Mouse (Mus musculus) forebrain, embryonic 11.5 days (tissue): ENCODE measurements around the gene Pphln1. TPM values are rescaled to one million over a fixed set of nuclear protein-coding genes. Genes with fewer than 3 reads are reported as not detected.

ENCODE experiments used
- ATAC-seq: fragments of 200-750 bp; cut with Nextera tagmentation; replicated peaks from 2 replicates; pipeline ENCODE4 v1.8.0; 2017; ENCODE audit warnings: moderate TSS enrichment; ENCODE audit not compliant: low FRiP score
- DNase-seq: peaks from one replicate; pipeline ENCODE4 v3.0.0-alpha.2; 2017; ENCODE audit warnings: low spot score
- H3K27ac ChIP-seq: fragments of 300-500 bp; sonication (generic); 2 replicates; pipeline ENCODE4 v1.5.1; 2014; ENCODE audit warnings: low read depth, low read length
- H3K27me3 ChIP-seq: fragments of 300-500 bp; sonication (generic); 2 replicates; pipeline ENCODE4 v1.6.1; 2014; ENCODE audit warnings: mild to moderate bottlenecking, low read length, mixed read lengths; ENCODE audit not compliant: control insufficient read depth, insufficient read depth
- H3K36me3 ChIP-seq: fragments of 300-500 bp; sonication (generic); 2 replicates; pipeline ENCODE4 v1.6.1; 2014; ENCODE audit warnings: mild to moderate bottlenecking, low read length, moderate library complexity, mixed read lengths; ENCODE audit not compliant: control insufficient read depth, insufficient read depth
- H3K4me1 ChIP-seq: fragments of 300-500 bp; sonication (generic); replicated peaks from 2 replicates; pipeline ENCODE4 v1.6.1; 2014; ENCODE audit warnings: low read length, mixed read lengths; ENCODE audit not compliant: control insufficient read depth, insufficient read depth
- H3K4me2 ChIP-seq: fragments of 300-500 bp; sonication (generic); 2 replicates; pipeline ENCODE4 v1.6.1; 2014; ENCODE audit warnings: low read depth, mild to moderate bottlenecking, low read length, moderate library complexity, mixed read lengths; ENCODE audit not compliant: severe bottlenecking
- H3K4me3 ChIP-seq: fragments of 300-500 bp; sonication (generic); 2 replicates; pipeline ENCODE4 v1.5.1; 2014; ENCODE audit warnings: low read depth, low read length
- H3K9ac ChIP-seq: fragments of 300-500 bp; sonication (generic); 2 replicates; pipeline ENCODE4 v1.6.1; 2014; ENCODE audit warnings: low read length
- H3K9me3 ChIP-seq: fragments of 300-500 bp; sonication (generic); 2 replicates; pipeline ENCODE4 v1.6.1; 2016; ENCODE audit warnings: low read length, mixed read lengths; ENCODE audit not compliant: control insufficient read depth
- WGBS: fragments of 180-500 bp; shearing (Covaris S2); extraction: QIAGEN DNeasy Blood & Tissue Kit; methylation state at CpG from one replicate; pipeline ENCODE4 v1.1.7; 2014; 5-methylcytosine and 5-hydroxymethylcytosine counted together
- polyA plus RNA-seq: library from polyadenylated mRNA; unstranded; fragments of >200 nt; fragmentation: Nextera tagmentation; extraction: Ambion mirVana; gene quantifications from 2 replicates; pipeline ENCODE4 v1.2.1, GENCODE M21; 2014

The Pphln1 gene
- polyA plus RNA-seq, 1 experiment from 2014 or later: 79.9 TPM

GRCm38 (mm10) chr15:93412445-93412844 lies 14.3 kb downstream of the Pphln1 start:
- no peak for ATAC-seq
- Histone ChIP-seq H3K36me3 (no peaks in the 10 kb centered on the region; the same call in 1 of the 2 replicates), H3K4me2 (no peak overlapping the region), H3K4me1 (no peaks in the 10 kb centered on the region), H3K9ac (no peak overlapping the region), H3K27ac (no peak overlapping the region), H3K4me3 (no peak overlapping the region), H3K9me3 (no peaks in the 10 kb centered on the region), H3K27me3 (no peaks in the 10 kb centered on the region)
- WGBS: 99% methylated on average over 3 of the region's 3 CpGs
- no peak for DNase-seq

DNA sequence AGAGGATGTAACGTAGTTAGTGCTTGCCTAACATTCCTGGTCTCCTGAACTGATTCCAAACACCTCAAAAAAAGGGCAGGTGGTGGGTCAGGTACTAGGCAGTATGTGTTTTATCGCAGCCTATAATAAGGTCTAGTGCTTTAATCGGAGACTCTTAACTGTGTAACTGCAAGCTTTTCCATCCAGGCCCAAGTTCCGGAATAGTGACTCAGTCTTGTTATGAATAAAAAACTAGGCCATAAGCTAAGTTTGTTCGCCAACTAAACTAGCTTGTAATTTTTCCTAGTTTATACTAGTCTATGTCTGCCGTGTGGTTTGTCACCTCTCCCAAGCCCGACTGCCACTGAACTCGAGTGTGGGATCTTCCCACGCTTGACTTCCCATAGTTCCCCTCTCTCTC lies 16.3 kb downstream of the Pphln1 start:
- ATAC-seq (no peak), DNase-seq (no peak)
- no peak overlapping the region for H3K4me2 ChIP-seq
- no peak overlapping the region for H3K9ac ChIP-seq
- H3K27me3 ChIP-seq: no peaks in the 10 kb centered on the region
- H3K4me3 ChIP-seq: no peak overlapping the region
- WGBS: 96% methylated on average over 9 of the region's 9 CpGs
- no peaks in the 10 kb centered on the region for H3K4me1 ChIP-seq
- no peaks in the 10 kb centered on the region for H3K9me3 ChIP-seq
- H3K27ac ChIP-seq: no peak overlapping the region
- no peaks in the 10 kb centered on the region; the same call in 1 of the 2 replicates for H3K36me3 ChIP-seq

- no peak overlapping the region for H3K4me3 ChIP-seq
- no peaks in the 10 kb centered on the region for H3K4me1 ChIP-seq
- ATAC-seq: no peak
Observed at GRCm38 (mm10) chr15:93416300-93416699, 18.1 kb downstream of the Pphln1 start.

DNA sequence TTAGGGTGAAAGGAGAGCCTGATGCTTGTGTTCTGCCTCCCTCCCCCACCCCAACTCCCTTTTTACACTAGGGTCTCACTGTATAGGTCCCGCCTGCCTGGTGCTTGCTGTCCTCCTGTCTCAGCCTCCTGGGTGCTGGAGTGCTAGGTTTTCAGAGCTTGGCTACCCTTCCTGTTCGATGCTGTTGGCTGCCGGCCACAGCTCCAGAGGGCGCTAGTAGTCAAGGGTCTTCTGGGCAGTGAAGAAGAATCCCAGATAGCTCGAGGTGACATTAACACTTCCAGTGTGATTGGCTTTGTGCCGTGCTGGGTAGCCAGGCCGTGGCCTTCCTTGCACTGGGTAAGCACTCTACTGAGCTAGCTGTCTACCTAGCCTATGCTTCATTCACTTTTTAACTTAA lies 22.4 kb downstream of the Pphln1 start:
- Histone ChIP-seq H3K4me1 (no peaks in the 10 kb centered on the region), H3K4me3 (no peak overlapping the region), H3K4me2 (no peak overlapping the region), H3K36me3 (peaks cover 2% of the 10 kb centered on the region; the same call in 1 of the 2 replicates), H3K9ac (no peak overlapping the region), H3K27me3 (no peaks in the 10 kb centered on the region), H3K27ac (no peak overlapping the region), H3K9me3 (no peaks in the 10 kb centered on the region)
- no peak for DNase-seq
- ATAC-seq: no peak
- WGBS: 89% methylated on average over 7 of the region's 7 CpGs

More at GRCm38 (mm10) chr15:93416300-93416699, 18.1 kb downstream of the Pphln1 start:
- Histone ChIP-seq H3K36me3 (no peaks in the 10 kb centered on the region; the same call in 1 of the 2 replicates), H3K4me2 (no peak overlapping the region), H3K9ac (no peak overlapping the region), H3K27ac (no peak overlapping the region), H3K9me3 (no peaks in the 10 kb centered on the region), H3K27me3 (no peaks in the 10 kb centered on the region)
- WGBS: 91% methylated on average over 6 of the region's 6 CpGs
- no peak for DNase-seq

GRCm38 (mm10) chr15:93422537-93422936 lies 24.4 kb downstream of the Pphln1 start:
- Histone ChIP-seq H3K9me3 (no peaks in the 10 kb centered on the region), H3K27me3 (no peaks in the 10 kb centered on the region), H3K9ac (no peak overlapping the region), H3K4me3 (no peak overlapping the region), H3K27ac (no peak overlapping the region), H3K4me2 (no peak overlapping the region), H3K36me3 (peaks cover 2% of the 10 kb centered on the region; the same call in 1 of the 2 replicates), H3K4me1 (no peaks in the 10 kb centered on the region)
- no peak for ATAC-seq
- 97% methylated on average over 1 of the region's 1 CpGs for WGBS
- no peak for DNase-seq

- no peak overlapping the region for H3K4me3 ChIP-seq
- H3K9ac ChIP-seq: no peak overlapping the region
- no peaks in the 10 kb centered on the region for H3K27me3 ChIP-seq
- peaks cover 4% of the 10 kb centered on the region; the same call in 1 of the 2 replicates for H3K36me3 ChIP-seq
- whole genome bisulfite sequencing: 82% methylated on average over 11 of the region's 11 CpGs
- H3K4me2 ChIP-seq: no peak overlapping the region
- no peak for ATAC-seq
- H3K9me3 ChIP-seq: no peaks in the 10 kb centered on the region
- H3K27ac ChIP-seq: no peak overlapping the region
- H3K4me1 ChIP-seq: no peaks in the 10 kb centered on the region
- no peak for DNase-seq
Observed at GRCm38 (mm10) chr15:93433811-93434210, 35.7 kb downstream of the Pphln1 start.

DNA sequence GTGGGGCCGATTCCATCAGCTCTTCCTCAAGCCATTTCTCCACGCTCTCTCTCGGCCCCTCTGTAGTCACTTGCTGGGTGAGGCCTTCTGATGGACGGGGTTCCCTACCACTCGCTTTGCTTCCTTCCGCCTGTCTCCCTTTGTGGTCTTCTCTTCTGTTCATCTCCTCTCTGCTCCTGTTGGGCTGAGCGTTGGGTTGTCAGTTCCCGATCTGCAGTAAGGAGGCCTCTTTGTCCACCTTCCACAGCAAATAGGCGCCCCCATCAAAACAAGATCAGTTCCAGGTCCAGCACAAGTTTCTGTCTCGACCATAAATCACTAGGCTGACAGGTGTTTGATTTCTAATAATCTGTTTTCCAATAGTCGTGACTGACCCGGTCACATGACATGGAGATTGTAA lies 37.8 kb downstream of the Pphln1 start:
- DNase-seq (no peak), ATAC-seq (no peak)
- Histone ChIP-seq H3K27me3 (no peaks in the 10 kb centered on the region), H3K36me3 (peaks cover 4% of the 10 kb centered on the region; the same call in 1 of the 2 replicates), H3K9ac (no peak overlapping the region), H3K4me2 (no peak overlapping the region), H3K4me1 (no peaks in the 10 kb centered on the region), H3K4me3 (no peak overlapping the region), H3K27ac (no peak overlapping the region), H3K9me3 (no peaks in the 10 kb centered on the region)
- 94% methylated on average over 12 of the region's 12 CpGs for WGBS

GRCm38 (mm10) chr15:93438663-93439062 lies 40.5 kb downstream of the Pphln1 start:
- no peak overlapping the region for H3K27ac ChIP-seq
- ATAC-seq: peak; percentile 55; the same call in 1 of the 2 replicates
- WGBS: 44% methylated on average over 5 of the region's 5 CpGs
- no peak overlapping the region for H3K4me3 ChIP-seq
- no peaks in the 10 kb centered on the region for H3K27me3 ChIP-seq
- DNase-seq: no peak
- no peaks in the 10 kb centered on the region; the same call in 1 of the 2 replicates for H3K36me3 ChIP-seq
- no peaks in the 10 kb centered on the region for H3K9me3 ChIP-seq
- no peak overlapping the region for H3K9ac ChIP-seq
- no peak overlapping the region for H3K4me2 ChIP-seq
- no peaks in the 10 kb centered on the region for H3K4me1 ChIP-seq

GRCm38 (mm10) chr15:93442271-93442670 lies 44.1 kb downstream of the Pphln1 start:
- Histone ChIP-seq H3K27me3 (no peaks in the 10 kb centered on the region), H3K4me2 (no peak overlapping the region), H3K9ac (no peak overlapping the region), H3K4me3 (no peak overlapping the region), H3K4me1 (no peaks in the 10 kb centered on the region), H3K27ac (no peak overlapping the region), H3K36me3 (no peaks in the 10 kb centered on the region; the same call in 1 of the 2 replicates), H3K9me3 (no peaks in the 10 kb centered on the region)
- 91% methylated on average over 4 of the region's 4 CpGs for WGBS
- ATAC-seq (no peak), DNase-seq (no peak)
